Mouse (Mus musculus): ENCODE data around the gene Rcan1.
A peak's percentile ranks its signal among the peaks of the same experiment; 100 is the strongest.

Rcan1 gene

GRCm38 (mm10) chr16:92398574-92399118 lies 72.0 kb downstream of the Rcan1 start:
- DNase-seq = peak in 1 of 2 experiments; percentile 24

- DNase-seq = peak; percentile 62 to 63
Observed at GRCm38 (mm10) chr16:92397745-92398573, 72.7 kb downstream of the Rcan1 start.

- DNase-seq = peak in 1 of 2 experiments; percentile 66
Observed at GRCm38 (mm10) chr16:92393732-92394131, 76.9 kb downstream of the Rcan1 start.

GRCm38 (mm10) chr16:92387692-92388091 lies 83.0 kb downstream of the Rcan1 start:
- no peak for DNase-seq

GRCm38 (mm10) chr16:92385062-92385461 lies 85.6 kb downstream of the Rcan1 start:
- peak; percentile 73 to 92 for DNase-seq

GRCm38 (mm10) chr16:92383412-92383811 lies 87.3 kb downstream of the Rcan1 start:
- DNase-seq = no peak

- DNase-seq = no peak
Observed at GRCm38 (mm10) chr16:92382508-92382907, 88.2 kb downstream of the Rcan1 start.

- DNase-seq = no peak
Observed at GRCm38 (mm10) chr16:92381092-92381491, 89.6 kb downstream of the Rcan1 start.

- no peak for DNase-seq
Observed at GRCm38 (mm10) chr16:92376976-92377375, 93.7 kb downstream of the Rcan1 start.

- DNase-seq = no peak
Observed at GRCm38 (mm10) chr16:92371623-92372022, 99.0 kb downstream of the Rcan1 start.

- peak; percentile 45 to 51 for DNase-seq
Observed at GRCm38 (mm10) chr16:92369260-92369659, 101.4 kb downstream of the Rcan1 start.

GRCm38 (mm10) chr16:92365477-92365876 lies 105.2 kb downstream of the Rcan1 start:
- no peak for DNase-seq

- DNase-seq = no peak
Observed at GRCm38 (mm10) chr16:92360711-92361110, 110.0 kb downstream of the Rcan1 start.

- DNase-seq = no peak
Observed at GRCm38 (mm10) chr16:92359229-92359628, 111.4 kb downstream of the Rcan1 start, which contains the start of gene Kcne1. Gene Kcne1 (minus strand): TSS chr16:92359468.

- no peak for DNase-seq
Observed at GRCm38 (mm10) chr16:92358734-92359133, 111.9 kb downstream of the Rcan1 start.

- DNase-seq = peak in 1 of 2 experiments; percentile 34
Observed at GRCm38 (mm10) chr16:92357566-92357965, 113.1 kb downstream of the Rcan1 start.

- no peak for DNase-seq
Observed at GRCm38 (mm10) chr16:92357023-92357422, 113.6 kb downstream of the Rcan1 start.

GRCm38 (mm10) chr16:92355982-92356381 lies 114.7 kb downstream of the Rcan1 start:
- DNase-seq = no peak

GRCm38 (mm10) chr16:92355366-92355765 lies 115.3 kb downstream of the Rcan1 start:
- DNase-seq = no peak

- DNase-seq = no peak
Observed at GRCm38 (mm10) chr16:92353897-92354296, 116.8 kb downstream of the Rcan1 start.

GRCm38 (mm10) chr16:92353295-92353694 lies 117.4 kb downstream of the Rcan1 start:
- DNase-seq = no peak

GRCm38 (mm10) chr16:92348941-92349340 lies 121.7 kb downstream of the Rcan1 start:
- DNase-seq = no peak

- no peak for DNase-seq
Observed at GRCm38 (mm10) chr16:92346297-92346916, 124.3 kb downstream of the Rcan1 start.

- DNase-seq = no peak
Observed at GRCm38 (mm10) chr16:92345177-92345576, 125.5 kb downstream of the Rcan1 start.

Data from kidney, postnatal 36 days (tissue).